Mouse (Mus musculus) lung, embryonic 14.5 days (tissue): ENCODE measurements around the gene Klhl20. TPM values are rescaled to one million over a fixed set of nuclear protein-coding genes. Genes with fewer than 3 reads are reported as not detected.
"Not testable (repeated sequence)": the region's sequence is repeated elsewhere in the genome, so short reads cannot be mapped to it uniquely, and the experiment has no call there.

Experiments
- ATAC-seq: fragments of 200-750 bp; cut with Nextera tagmentation; 2 replicates; pipeline ENCODE4 v1.8.0; 2017; ENCODE audit warnings: mild to moderate bottlenecking, moderate TSS enrichment, moderate library complexity; ENCODE audit not compliant: insufficient read depth
- DNase-seq: peaks from one replicate; pipeline ENCODE4 v3.0.0-alpha.2; 2015
- H3K27ac ChIP-seq: fragments of 300-500 bp; sonication (generic); 2 replicates; pipeline ENCODE4 v1.5.1; 2014; ENCODE audit warnings: low read depth, mild to moderate bottlenecking, moderate library complexity
- H3K27me3 ChIP-seq: fragments of 300-500 bp; sonication (generic); 2 replicates; pipeline ENCODE4 v1.6.1; 2014; ENCODE audit warnings: low read length, control low read depth; ENCODE audit not compliant: insufficient read depth
- H3K36me3 ChIP-seq: fragments of 300-500 bp; sonication (generic); 2 replicates; pipeline ENCODE4 v1.6.1; 2014; ENCODE audit warnings: control low read depth; ENCODE audit not compliant: insufficient read depth
- H3K4me1 ChIP-seq: fragments of 300-500 bp; sonication (generic); 2 replicates; pipeline ENCODE4 v1.6.1; 2014; ENCODE audit warnings: antibody characterized with exemption, control low read depth; ENCODE audit not compliant: insufficient read depth
- H3K4me2 ChIP-seq: fragments of 300-500 bp; sonication (generic); 2 replicates; pipeline ENCODE4 v1.6.1; 2014; ENCODE audit warnings: mild to moderate bottlenecking
- H3K4me3 ChIP-seq: fragments of 300-500 bp; sonication (generic); 2 replicates; pipeline ENCODE4 v1.5.1; 2014; ENCODE audit warnings: low read depth, low read length
- H3K9ac ChIP-seq: fragments of 300-500 bp; sonication (generic); 2 replicates; pipeline ENCODE4 v1.6.1; 2014
- H3K9me3 ChIP-seq: fragments of 300-500 bp; sonication (generic); 2 replicates; pipeline ENCODE4 v1.6.1; 2016; ENCODE audit warnings: low read depth, low read length, control low read depth
- CTCF ChIP-seq: IDR thresholded peaks from 2 replicates; pipeline ENCODE4 v1.5.1; 2016; ENCODE audit warnings: antibody characterized with exemption, low read depth
- WGBS: fragments of 180-500 bp; shearing (Covaris S2); extraction: QIAGEN DNeasy Blood & Tissue Kit; methylation state at CpG from one replicate; pipeline ENCODE4 v1.1.7; 2014; 5-methylcytosine and 5-hydroxymethylcytosine counted together
- polyA plus RNA-seq: library from polyadenylated mRNA; unstranded; fragments of >200 nt; fragmentation: Nextera tagmentation; extraction: Ambion mirVana; gene quantifications from 2 replicates; pipeline ENCODE4 v1.2.1, GENCODE M21; 2014

The Klhl20 gene
- polyA plus RNA-seq, 1 experiment from 2014 or later, result 17.7 TPM

DNA sequence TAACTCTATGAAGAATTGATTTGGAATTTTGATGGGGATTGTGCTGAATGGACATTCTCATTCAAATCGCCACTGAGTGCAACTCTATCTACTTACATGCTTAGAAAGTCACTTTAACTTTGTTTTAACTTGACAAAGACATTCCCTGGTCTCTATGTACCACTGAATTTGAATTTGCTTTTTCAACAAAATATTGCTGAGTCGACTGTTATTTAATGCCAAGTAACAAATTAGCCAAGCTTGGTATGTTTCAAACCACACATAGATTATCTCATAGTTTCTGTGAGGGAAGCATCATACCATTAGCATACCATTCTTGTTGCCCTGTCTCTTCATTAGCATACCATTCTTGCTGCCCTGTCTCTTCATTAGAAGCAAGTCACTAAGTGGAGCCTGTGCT, 16.6 kb upstream of the Klhl20 start:
- Histone ChIP-seq H3K9me3 (no peaks in the 10 kb centered on the region), H3K4me1 (no peaks in the 10 kb centered on the region), H3K27me3 (no peaks in the 10 kb centered on the region), H3K36me3 (no peaks in the 10 kb centered on the region), H3K4me2 (no peak overlapping the region), H3K4me3 (no peak overlapping the region), H3K9ac (no peak overlapping the region), H3K27ac (no peak overlapping the region)
- ATAC-seq (no peak), DNase-seq (no peak)
- 77% methylated on average over 2 of the region's 2 CpGs for WGBS
- no peak for TF ChIP-seq CTCF

DNA sequence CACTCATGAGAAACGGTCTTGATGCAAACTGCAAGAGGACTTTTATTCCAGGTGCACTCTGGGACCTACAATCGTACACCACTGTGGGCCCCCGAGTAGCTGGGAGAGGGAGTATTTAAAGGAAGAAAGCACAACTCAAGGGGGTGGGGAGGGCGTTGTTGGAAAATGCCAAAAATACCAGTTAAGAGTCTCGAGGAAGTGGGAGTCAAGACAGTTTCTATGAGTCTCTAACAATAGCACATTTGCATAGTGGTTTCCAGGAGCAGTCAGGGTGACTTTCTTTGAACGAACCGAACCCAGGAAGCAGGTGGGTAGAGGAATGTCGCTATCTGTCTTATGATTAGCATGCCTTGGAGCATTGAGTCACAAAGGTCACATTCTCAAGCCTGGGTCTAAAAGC, 14.3 kb upstream of the Klhl20 start:
- not testable (repeated sequence) for H3K4me2 ChIP-seq, ATAC-seq
- 79% methylated on average over 8 of the region's 8 CpGs for WGBS

DNA sequence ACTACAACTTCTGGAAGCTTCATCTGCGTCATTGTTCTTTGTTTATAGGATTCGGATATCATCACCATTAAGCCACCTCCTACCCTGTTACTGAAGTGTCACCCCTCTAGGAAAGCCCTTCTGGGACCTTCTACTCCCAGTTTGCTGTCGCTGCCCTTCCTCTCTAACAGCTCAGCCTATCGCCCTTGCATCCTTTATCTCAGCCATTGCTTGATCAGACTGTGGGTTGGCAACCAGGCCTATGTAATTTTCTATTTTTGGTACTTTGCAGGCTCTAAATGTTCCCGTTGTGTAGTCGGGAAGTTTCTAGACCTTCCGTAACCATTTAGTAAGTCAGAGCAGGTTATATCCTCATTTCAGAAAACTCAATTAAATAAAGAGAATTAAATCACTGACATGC, 11.9 kb upstream of the Klhl20 start:
- no peak for ATAC-seq
- H3K4me2 ChIP-seq, result no peak overlapping the region
- no peaks in the 10 kb centered on the region for H3K4me1 ChIP-seq
- TF ChIP-seq CTCF, result no peak
- H3K27ac ChIP-seq, result no peak overlapping the region
- H3K9ac ChIP-seq, result no peak overlapping the region
- 82% methylated on average over 7 of the region's 7 CpGs for WGBS
- no peak for DNase-seq
- no peak overlapping the region for H3K4me3 ChIP-seq
- no peaks in the 10 kb centered on the region for H3K36me3 ChIP-seq
- no peaks in the 10 kb centered on the region for H3K9me3 ChIP-seq
- H3K27me3 ChIP-seq, result no peaks in the 10 kb centered on the region

More for the DNA sequence above, 14.3 kb upstream of the Klhl20 start:
- H3K27ac ChIP-seq, H3K27me3 ChIP-seq, H3K9ac ChIP-seq, H3K9me3 ChIP-seq, H3K36me3 ChIP-seq, DNase-seq, H3K4me1 ChIP-seq, H3K4me3 ChIP-seq: not testable (repeated sequence)

DNA sequence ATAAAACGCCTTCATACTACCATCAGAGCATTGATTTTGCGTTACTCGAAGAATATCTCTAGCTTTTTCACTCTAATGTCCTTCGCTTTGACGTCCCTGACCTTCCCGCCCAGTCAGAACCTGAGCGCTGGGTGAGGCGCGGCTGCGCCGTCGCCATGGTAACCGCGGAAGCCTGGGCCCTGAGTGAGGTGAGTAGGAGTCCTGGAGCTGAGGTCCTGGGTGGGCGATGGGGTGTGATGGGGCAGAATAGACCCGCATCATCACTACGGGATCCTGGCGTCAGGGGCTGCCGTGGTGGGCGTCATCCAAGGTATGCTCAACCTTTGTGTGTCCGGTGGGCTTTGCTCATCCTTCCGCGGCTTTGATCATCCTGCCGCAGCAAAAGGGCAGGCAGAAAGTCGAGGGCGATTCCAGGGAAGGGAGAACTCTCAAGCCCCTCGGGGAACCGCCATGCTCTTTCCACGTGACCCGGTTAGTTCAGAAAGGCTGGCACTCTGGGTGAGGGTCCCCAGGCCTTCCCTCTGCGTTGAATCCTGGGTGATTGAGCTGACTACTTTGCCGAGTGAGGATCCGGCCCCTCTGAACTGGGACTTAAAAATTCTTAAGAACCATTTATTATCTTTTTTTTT, 11.3 kb upstream of the Klhl20 start, which contains the start of gene Ankrd45:
Gene Ankrd45, plus strand, starts transcription at position 161 of the 629 bp plus-strand sequence.
- Histone ChIP-seq H3K27me3 (no peaks in the 10 kb centered on the region), H3K9ac (peak within 1 kb of the TSS; percentile 48), H3K4me1 (no peaks in the 10 kb centered on the region), H3K36me3 (no peaks in the 10 kb centered on the region), H3K9me3 (no peaks in the 10 kb centered on the region), H3K4me3 (peak within 1 kb of the TSS; percentile 41), H3K27ac (no peak within 1 kb of the TSS), H3K4me2 (peak within 1 kb of the TSS; percentile 80)
- no peak for TF ChIP-seq CTCF
- DNase-seq (peak; percentile 69), ATAC-seq (peak; percentile 92)
- 4% methylated on average over 33 of the region's 33 CpGs for WGBS

DNA sequence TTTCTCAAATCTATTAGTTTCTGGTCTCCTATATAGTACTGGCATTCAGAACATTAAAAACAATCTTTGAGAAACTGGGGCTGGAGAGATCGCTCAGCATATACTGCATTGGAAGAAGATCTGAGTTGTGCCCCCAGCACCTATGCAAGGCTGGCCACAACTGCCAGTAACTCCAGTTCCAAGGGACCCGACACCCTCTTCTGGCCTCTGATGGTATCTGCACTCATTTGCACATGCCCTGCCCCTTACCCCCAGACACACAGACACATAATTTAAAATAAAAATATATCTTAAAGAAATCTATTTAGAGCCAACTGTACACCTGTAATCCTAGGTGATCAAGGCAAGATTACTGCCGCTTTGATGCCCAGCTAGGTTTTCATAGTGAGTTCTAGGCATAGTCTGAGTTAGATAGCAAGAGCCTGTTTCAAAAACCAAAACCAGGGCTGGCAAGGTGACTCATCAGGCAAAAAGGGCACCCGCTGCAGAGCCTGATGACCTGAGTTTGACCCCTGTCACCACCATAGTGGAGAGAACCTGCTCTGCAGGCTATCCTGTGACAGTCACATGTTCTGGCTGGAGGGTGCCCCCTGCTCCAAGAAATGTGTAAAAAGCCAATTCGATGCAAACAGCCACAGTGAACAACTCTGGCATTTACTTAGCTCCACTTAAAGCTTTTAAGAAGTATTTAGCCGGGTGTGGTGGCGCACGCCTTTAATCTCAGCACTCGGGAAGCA, 8.9 kb upstream of the Klhl20 start:
- Histone ChIP-seq H3K9me3 (no peaks in the 10 kb centered on the region), H3K27me3 (no peaks in the 10 kb centered on the region), H3K27ac (no peak overlapping the region), H3K4me2 (no peak overlapping the region), H3K4me3 (no peak overlapping the region), H3K9ac (no peak overlapping the region), H3K4me1 (no peaks in the 10 kb centered on the region), H3K36me3 (no peaks in the 10 kb centered on the region)
- no peak for TF ChIP-seq CTCF
- 0 out of 2 replicates have a peak, but pooled peaks have one; percentile 59 for ATAC-seq
- DNase-seq, result no peak
- WGBS, result 77% methylated on average over 9 of the region's 9 CpGs

DNA sequence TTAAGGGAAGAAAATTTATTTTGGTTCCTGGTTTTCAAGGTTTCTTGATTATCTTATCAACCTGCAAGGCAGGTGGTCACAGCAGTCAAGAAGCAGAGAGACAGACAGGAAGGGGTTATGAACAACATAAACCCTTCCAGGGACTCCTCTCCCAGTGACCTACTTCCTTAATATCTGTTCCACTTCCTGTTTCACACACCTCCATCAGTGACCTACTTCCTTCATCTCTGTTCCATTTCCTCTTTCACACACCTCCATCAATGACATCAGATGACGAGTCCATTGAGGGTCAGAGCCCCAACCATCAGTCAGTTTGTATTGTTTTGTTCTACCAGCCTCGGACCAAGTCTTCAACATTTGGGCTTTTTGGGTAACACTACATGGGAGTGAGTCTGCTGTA, 8.2 kb upstream of the Klhl20 start:
- 79% methylated on average over 2 of the region's 2 CpGs for WGBS

DNA sequence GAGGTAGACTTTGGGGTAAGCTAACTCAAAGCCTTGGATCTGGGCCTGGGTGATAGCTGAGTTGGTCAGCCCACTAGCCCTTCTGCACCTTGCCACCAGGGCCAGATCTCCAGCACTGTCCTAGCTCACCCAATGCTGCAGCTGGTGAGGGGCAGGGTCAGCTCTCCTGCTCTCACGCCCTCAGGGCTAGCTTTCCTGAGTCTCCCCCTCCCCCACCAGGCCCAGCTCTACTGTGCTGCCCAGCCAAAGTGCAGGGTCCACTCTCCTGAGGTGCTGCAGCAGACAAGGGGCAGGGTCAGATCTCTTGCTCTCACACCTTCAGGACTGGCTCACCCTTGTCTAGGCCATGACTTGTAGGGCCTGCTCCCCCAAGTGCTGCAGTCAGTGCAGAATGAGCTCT, 4.8 kb downstream of the Klhl20 start:
- Histone ChIP-seq H3K36me3 (no peaks in the 10 kb centered on the region), H3K4me3 (no peak overlapping the region), H3K9me3 (no peaks in the 10 kb centered on the region), H3K4me2 (no peak overlapping the region), H3K4me1 (no peaks in the 10 kb centered on the region), H3K27ac (no peak overlapping the region), H3K9ac (no peak overlapping the region), H3K27me3 (no peaks in the 10 kb centered on the region)
- DNase-seq (no peak), ATAC-seq (no peak)
- WGBS, result 80% methylated on average over 1 of the region's 1 CpGs
- no peak for TF ChIP-seq CTCF

More for the DNA sequence above, 8.2 kb upstream of the Klhl20 start:
- no peak overlapping the region for H3K9ac ChIP-seq
- TF ChIP-seq CTCF, result no peak
- no peaks in the 10 kb centered on the region for H3K36me3 ChIP-seq
- H3K4me2 ChIP-seq, result no peak overlapping the region
- DNase-seq (no peak), ATAC-seq (no peak)
- no peak overlapping the region for H3K27ac ChIP-seq
- no peaks in the 10 kb centered on the region for H3K4me1 ChIP-seq
- no peaks in the 10 kb centered on the region for H3K27me3 ChIP-seq
- no peaks in the 10 kb centered on the region for H3K9me3 ChIP-seq
- no peak overlapping the region for H3K4me3 ChIP-seq
